Mouse (Mus musculus): ENCODE measurements around the gene Leng8. TPM values are rescaled to one million over a fixed set of nuclear protein-coding genes. Genes with fewer than 3 reads are reported as not detected.

Leng8 gene
- total RNA-seq, 1 experiment: 77.2 TPM

DNA sequence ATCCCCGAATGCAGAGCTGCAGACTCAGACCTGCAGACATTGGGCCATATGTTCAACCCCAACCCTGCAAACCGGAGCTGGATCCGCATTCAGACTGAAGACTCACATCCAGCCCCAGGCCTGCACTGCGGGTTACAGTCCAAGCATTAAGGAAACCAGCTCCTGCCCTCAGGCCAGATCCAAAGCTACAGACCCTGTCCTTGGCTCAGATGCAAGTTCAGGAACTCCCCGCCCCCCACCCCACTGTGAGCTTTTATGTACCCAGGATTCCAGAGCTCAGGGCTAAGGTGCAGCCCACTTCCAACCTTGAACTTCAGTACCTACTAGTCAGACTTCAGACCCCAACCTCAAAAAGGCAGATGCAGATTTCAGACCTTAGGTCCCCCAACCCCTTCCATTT is 12.0 kb upstream of the Leng8 start:
- Histone ChIP-seq H3K4me1 (ENCODE audit: control insufficient read depth in 2 of 2, insufficient read depth in 2 of 2, low read length in 2 of 2, poor library complexity in 1 of 2) (peaks cover 7 to 44% of the 10 kb centered on the region in 2 experiments; a peak in 3 of 4 replicates), H3K36me3 (ENCODE audit: control insufficient read depth, insufficient read depth, low read length, poor library complexity, severe bottlenecking) (no peaks in the 10 kb centered on the region; the same call in 1 of the 2 replicates), H3K27ac (ENCODE audit: insufficient read depth, low read depth, low read length, poor library complexity, severe bottlenecking) (peak overlapping the region; percentile 87), H3K4me3 (ENCODE audit: insufficient read depth in 1 of 2, low read depth in 1 of 2, low read length in 2 of 2, poor library complexity in 1 of 2, severe bottlenecking in 1 of 2) (peak overlapping the region; percentile 30 to 38; a peak in 3 of 4 replicates), H3K9me3 (ENCODE audit: control insufficient read depth, insufficient read depth, low read depth, low read length) (no peaks in the 10 kb centered on the region), H3K9ac (ENCODE audit: insufficient read depth, low read depth, low read length, poor library complexity, severe bottlenecking) (peak overlapping the region; percentile 54)
- in situ Hi-C loops (cut with MboI; ENCODE audit: low sequenced_read_pairs in 2 of 2, unreplicated experiment in 2 of 2): loop anchor here in 1 of 2 experiments (25.0 kb wide), 1 partner anchor 312 kb away; the partner anchor contains the start of gene Rdh13
- no peak for TF ChIP-seq ZNF384 (IDR thresholded peaks at IDR 0.05; ENCODE audit: low read depth, low read length)
- no peak for TF ChIP-seq MAFK (IDR thresholded peaks at IDR 0.05; ENCODE audit: insufficient read depth, low read depth, low read length)
- no peak for TF ChIP-seq HCFC1 (IDR thresholded peaks at IDR 0.05; ENCODE audit: borderline replicate concordance, insufficient read depth, low read length)
- peak; percentile 67 for DNase-seq (ENCODE audit: low read depth, low spot score)

DNA sequence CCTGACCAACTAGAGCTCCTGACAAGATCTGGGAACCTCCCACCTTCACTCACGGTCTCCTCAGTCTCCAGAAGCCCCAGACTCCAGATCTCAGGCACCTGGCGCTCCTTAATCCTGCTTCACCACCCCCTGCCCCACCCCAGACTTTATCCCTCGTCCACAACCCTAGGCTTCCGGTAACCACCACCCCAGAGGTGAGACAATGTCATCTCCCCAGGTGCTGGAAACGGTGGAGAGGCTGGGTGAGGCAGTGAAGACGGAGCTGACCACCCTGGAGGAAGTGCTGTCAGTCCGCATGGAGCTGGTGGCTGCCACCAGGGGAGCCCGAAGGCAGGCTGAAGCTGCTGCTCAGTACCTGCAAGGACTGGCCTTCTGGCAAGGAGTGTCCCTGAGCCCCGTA is 11.5 kb upstream of the Leng8 start:
- TF ChIP-seq ZNF384 (IDR thresholded peaks at IDR 0.05; ENCODE audit: low read depth, low read length) (no peak), MAFK (IDR thresholded peaks at IDR 0.05; ENCODE audit: insufficient read depth, low read depth, low read length) (no peak), HCFC1 (IDR thresholded peaks at IDR 0.05; ENCODE audit: borderline replicate concordance, insufficient read depth, low read length) (no peak)
- DNase-seq (ENCODE audit: low read depth, low spot score): peak; percentile 51
- H3K9ac ChIP-seq (ENCODE audit: insufficient read depth, low read depth, low read length, poor library complexity, severe bottlenecking): peak overlapping the region; percentile 54
- H3K4me1 ChIP-seq (ENCODE audit: control insufficient read depth in 2 of 2, insufficient read depth in 2 of 2, low read length in 2 of 2, poor library complexity in 1 of 2): peaks cover 7 to 42% of the 10 kb centered on the region in 2 experiments; a peak in 3 of 4 replicates
- in situ Hi-C loops (cut with MboI; ENCODE audit: low sequenced_read_pairs in 2 of 2, unreplicated experiment in 2 of 2): loop anchor here in 1 of 2 experiments (25.0 kb wide), 1 partner anchor 312 kb away; the partner anchor contains the start of gene Rdh13
- peak overlapping the region; percentile 87 for H3K27ac ChIP-seq (ENCODE audit: insufficient read depth, low read depth, low read length, poor library complexity, severe bottlenecking)
- no peaks in the 10 kb centered on the region for H3K9me3 ChIP-seq (ENCODE audit: control insufficient read depth, insufficient read depth, low read depth, low read length)
- H3K36me3 ChIP-seq (ENCODE audit: control insufficient read depth, insufficient read depth, low read length, poor library complexity, severe bottlenecking): no peaks in the 10 kb centered on the region; the same call in 1 of the 2 replicates
- H3K4me3 ChIP-seq (ENCODE audit: insufficient read depth in 1 of 2, low read depth in 1 of 2, low read length in 2 of 2, poor library complexity in 1 of 2, severe bottlenecking in 1 of 2): peak overlapping the region; percentile 30 to 38; a peak in 2 of 4 replicates

DNA sequence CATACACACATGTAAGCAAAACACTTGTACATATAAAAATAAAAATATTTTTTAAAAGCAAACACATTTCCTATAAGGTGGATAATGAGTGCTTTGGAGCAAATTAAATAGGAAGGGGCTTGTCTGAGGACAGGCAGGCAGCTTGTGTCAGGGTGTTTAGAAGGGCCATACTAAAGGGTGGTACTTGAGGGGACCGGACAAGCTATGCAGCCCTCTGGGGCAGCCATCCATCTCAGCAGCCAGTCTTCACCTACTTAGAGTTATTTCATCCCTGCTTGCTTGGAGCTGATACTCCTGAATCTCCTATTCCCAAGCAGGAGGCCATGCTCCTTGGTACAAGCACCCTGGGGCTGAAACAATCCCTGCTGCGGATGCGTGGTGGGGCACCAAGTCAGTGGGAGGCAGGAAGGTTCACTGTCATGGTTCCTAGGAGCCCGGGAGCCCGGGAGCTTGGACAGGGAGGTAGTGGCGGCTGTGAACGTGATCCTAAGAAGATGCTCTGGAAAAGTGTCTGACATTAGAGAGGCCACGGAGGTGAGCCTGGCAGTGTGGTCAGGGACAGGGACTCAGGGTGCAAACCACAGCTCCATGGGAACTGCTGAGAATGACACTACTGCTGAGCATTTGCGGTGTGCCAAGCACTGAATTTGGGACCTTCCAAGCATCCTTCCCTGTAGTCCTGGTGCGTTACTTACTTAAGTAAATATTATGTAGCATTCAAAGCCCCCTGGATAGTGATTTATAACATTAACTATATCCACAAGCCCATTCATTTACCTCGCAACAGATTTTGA is 9.7 kb upstream of the Leng8 start:
- Histone ChIP-seq H3K4me3 (ENCODE audit: insufficient read depth in 1 of 2, low read depth in 1 of 2, low read length in 2 of 2, poor library complexity in 1 of 2, severe bottlenecking in 1 of 2) (no peak overlapping the region), H3K9me3 (ENCODE audit: control insufficient read depth, insufficient read depth, low read depth, low read length) (no peaks in the 10 kb centered on the region), H3K36me3 (ENCODE audit: control insufficient read depth, insufficient read depth, low read length, poor library complexity, severe bottlenecking) (peaks cover 2% of the 10 kb centered on the region; the same call in 1 of the 2 replicates), H3K27ac (ENCODE audit: insufficient read depth, low read depth, low read length, poor library complexity, severe bottlenecking) (no peak overlapping the region; the same call in 1 of the 2 replicates), H3K9ac (ENCODE audit: insufficient read depth, low read depth, low read length, poor library complexity, severe bottlenecking) (peak overlapping the region; percentile 31; the same call in 1 of the 2 replicates), H3K4me1 (ENCODE audit: control insufficient read depth in 2 of 2, insufficient read depth in 2 of 2, low read length in 2 of 2, poor library complexity in 1 of 2) (peaks cover 7 to 32% of the 10 kb centered on the region in 2 experiments; a peak in 3 of 4 replicates)
- no peak for DNase-seq (ENCODE audit: low read depth, low spot score)
- in situ Hi-C loops (cut with MboI; ENCODE audit: low sequenced_read_pairs in 2 of 2, unreplicated experiment in 2 of 2): loop anchor here in 1 of 2 experiments (25.0 kb wide), 1 partner anchor 310 kb away; the partner anchor contains the start of gene Rdh13
- TF ChIP-seq ZNF384 (IDR thresholded peaks at IDR 0.05; ENCODE audit: low read depth, low read length): no peak
- TF ChIP-seq ZC3H11A (IDR thresholded peaks at IDR 0.05; ENCODE audit: borderline replicate concordance, low read depth, low read length): no peak
- TF ChIP-seq MAFK (IDR thresholded peaks at IDR 0.05; ENCODE audit: insufficient read depth, low read depth, low read length): no peak
- no peak for TF ChIP-seq CHD2 (IDR thresholded peaks at IDR 0.05; ENCODE audit: low read depth, low read length)
- no peak for TF ChIP-seq HCFC1 (IDR thresholded peaks at IDR 0.05; ENCODE audit: borderline replicate concordance, insufficient read depth, low read length)

DNA sequence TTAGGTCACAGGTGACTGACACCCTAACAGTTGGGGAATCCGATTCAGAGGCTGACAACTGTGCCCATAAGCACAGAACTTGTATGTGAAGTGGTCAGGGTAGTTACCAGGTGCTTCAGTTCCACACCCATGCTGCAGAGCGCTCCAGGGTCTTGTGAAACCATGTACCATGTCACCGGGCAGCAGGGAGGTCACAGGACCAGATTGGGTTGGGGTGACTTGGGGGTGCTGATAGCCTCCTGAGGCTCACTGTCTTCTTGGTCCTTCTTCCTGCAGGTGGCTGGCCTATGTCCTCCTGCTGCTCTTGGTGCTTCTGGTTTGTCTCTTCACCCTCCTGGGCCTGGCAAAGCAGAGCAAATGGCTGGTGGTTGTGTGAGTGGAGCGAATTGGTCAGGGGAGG is 8.9 kb upstream of the Leng8 start:
- in situ Hi-C loops (cut with MboI; ENCODE audit: low sequenced_read_pairs in 2 of 2, unreplicated experiment in 2 of 2): loop anchor here in 1 of 2 experiments (25.0 kb wide), 1 partner anchor 309 kb away; the partner anchor contains the start of gene Rdh13
- Histone ChIP-seq H3K4me1 (ENCODE audit: control insufficient read depth in 2 of 2, insufficient read depth in 2 of 2, low read length in 2 of 2, poor library complexity in 1 of 2) (peaks cover 7 to 26% of the 10 kb centered on the region in 2 experiments; a peak in 3 of 4 replicates), H3K27ac (ENCODE audit: insufficient read depth, low read depth, low read length, poor library complexity, severe bottlenecking) (no peak overlapping the region), H3K9me3 (ENCODE audit: control insufficient read depth, insufficient read depth, low read depth, low read length) (no peaks in the 10 kb centered on the region), H3K9ac (ENCODE audit: insufficient read depth, low read depth, low read length, poor library complexity, severe bottlenecking) (no peak overlapping the region), H3K36me3 (ENCODE audit: control insufficient read depth, insufficient read depth, low read length, poor library complexity, severe bottlenecking) (peaks cover 7% of the 10 kb centered on the region; the same call in 1 of the 2 replicates), H3K4me3 (ENCODE audit: insufficient read depth in 1 of 2, low read depth in 1 of 2, low read length in 2 of 2, poor library complexity in 1 of 2, severe bottlenecking in 1 of 2) (no peak overlapping the region)
- DNase-seq (ENCODE audit: low read depth, low spot score): no peak
- TF ChIP-seq MAFK (IDR thresholded peaks at IDR 0.05; ENCODE audit: insufficient read depth, low read depth, low read length) (no peak), HCFC1 (IDR thresholded peaks at IDR 0.05; ENCODE audit: borderline replicate concordance, insufficient read depth, low read length) (no peak), ZC3H11A (IDR thresholded peaks at IDR 0.05; ENCODE audit: borderline replicate concordance, low read depth, low read length) (no peak), ZNF384 (IDR thresholded peaks at IDR 0.05; ENCODE audit: low read depth, low read length) (no peak), CHD2 (IDR thresholded peaks at IDR 0.05; ENCODE audit: low read depth, low read length) (no peak)

All from ES-E14 (cell line).